Comparison of ENCODE assay signal across 20 mouse cellular contexts in genomic region chr1:110067405-110067804, GRCm38 (mm10).
A peak's percentile ranks its signal among the peaks of the same experiment; 100 is the strongest.
DNase-seq lines count a peak whose midpoint lies in the region; ATAC-seq and TF ChIP-seq lines count a peak whose summit lies in the region.
"Had no signal": no experiment of that assay in that cellular context is flagged by ENCODE, and none has a peak within 500 bp of the region (broad histone marks: within the 10 kb centered on the region; RNA-seq: fewer than 3 reads in every experiment).

No protein-coding gene starts in this region.

- no peaks in the 10 kb centered on the region for H3K9me3 ChIP-seq in forebrain, embryonic 15.5 days
- H3K9me3 ChIP-seq in forebrain, embryonic 12.5 days, result no peaks in the 10 kb centered on the region
- H3K9me3 ChIP-seq in midbrain, postnatal 0 days (ENCODE audit: low read length), result no peaks in the 10 kb centered on the region
- H3K9me3 ChIP-seq: embryonic facial prominence, embryonic 13.5 days; heart, embryonic 10.5 days; limb, embryonic 15.5 days had no signal

- TF ChIP-seq CTCF in brain, embryonic 14.5 days (IDR thresholded peaks at IDR 0.05; ENCODE audit: borderline replicate concordance, extremely low read depth, insufficient read depth, insufficient read length), result no peak
- no peak for TF ChIP-seq CTCF in midbrain, postnatal 0 days (IDR thresholded peaks at IDR 0.05)

- DNase-seq in brain, embryonic 14.5 days (ENCODE audit: low read depth), result peak; percentile 72
- DNase-seq in layer of hippocampus, adult 8-10 months (ENCODE audit: low spot score in 2 of 2), result peak; percentile 28 to 39
- DNase-seq in left cerebral cortex, postnatal 25 days (ENCODE audit: low spot score in 2 of 2), result peak; percentile 16 to 83
- DNase-seq in adrenal gland, postnatal 4 days (ENCODE audit: low spot score in 2 of 2), result no peak
- DNase-seq in midbrain, postnatal 0 days (ENCODE audit: low spot score), result no peak
- DNase-seq in cerebellum, postnatal 10 days, result no peak
- DNase-seq: cerebellum, adult 18-20 months; gastrocnemius, postnatal 14 days; heart, postnatal 14 days; liver, postnatal 0 days; spleen, adult 18-20 months had no signal

- no peak overlapping the region for H3K4me2 ChIP-seq in forebrain, embryonic 15.5 days (replicated peaks)
- no peak overlapping the region for H3K4me2 ChIP-seq in forebrain, embryonic 12.5 days
- no peak overlapping the region for H3K4me2 ChIP-seq in midbrain, postnatal 0 days (ENCODE audit: low read depth, low read length, poor library complexity, severe bottlenecking)
- H3K4me2 ChIP-seq: embryonic facial prominence, embryonic 13.5 days; hindbrain, embryonic 14.5 days; limb, embryonic 15.5 days had no signal

- H3K4me3 ChIP-seq in forebrain, embryonic 15.5 days, result no peak overlapping the region
- no peak overlapping the region for H3K4me3 ChIP-seq in forebrain, embryonic 12.5 days (replicated peaks)
- H3K4me3 ChIP-seq in midbrain, postnatal 0 days (ENCODE audit: low read depth, low read length), result no peak overlapping the region
- H3K4me3 ChIP-seq: embryonic facial prominence, embryonic 13.5 days; heart, embryonic 10.5 days; limb, embryonic 15.5 days had no signal

- ATAC-seq in forebrain, embryonic 15.5 days (replicated peaks), result peak; percentile 74
- ATAC-seq in forebrain, embryonic 12.5 days (ENCODE audit: low FRiP score), result no peak
- ATAC-seq in midbrain, postnatal 0 days (ENCODE audit: low FRiP score), result no peak
- ATAC-seq: intestine, embryonic 16.5 days; liver, postnatal 0 days had no signal

- TF ChIP-seq POLR2A in brain, embryonic 14.5 days (IDR thresholded peaks at IDR 0.05; ENCODE audit: borderline replicate concordance, extremely low read depth, insufficient read depth, insufficient read length, poor library complexity, severe bottlenecking), result no peak

- no peaks in the 10 kb centered on the region for H3K27me3 ChIP-seq in forebrain, embryonic 15.5 days
- H3K27me3 ChIP-seq in forebrain, embryonic 12.5 days, result no peaks in the 10 kb centered on the region
- H3K27me3 ChIP-seq in midbrain, postnatal 0 days (ENCODE audit: insufficient read depth, low read length), result no peaks in the 10 kb centered on the region
- H3K27me3 ChIP-seq: CH12.LX; embryonic facial prominence, embryonic 13.5 days; limb, embryonic 15.5 days had no signal

- H3K27ac ChIP-seq in forebrain, embryonic 15.5 days (replicated peaks), result no peak overlapping the region
- H3K27ac ChIP-seq in forebrain, embryonic 12.5 days, result no peak overlapping the region
- no peak overlapping the region for H3K27ac ChIP-seq in midbrain, postnatal 0 days (ENCODE audit: low read depth, low read length)
- H3K27ac ChIP-seq: embryonic facial prominence, embryonic 13.5 days; heart, embryonic 10.5 days; hindbrain, embryonic 14.5 days; kidney, postnatal 0 days; limb, embryonic 15.5 days had no signal

- intact Hi-C loops in left cerebral cortex, postnatal 25 days (cut with DNase I), result no loop called here

- no peaks in the 10 kb centered on the region for H3K36me3 ChIP-seq in forebrain, embryonic 15.5 days
- no peaks in the 10 kb centered on the region for H3K36me3 ChIP-seq in forebrain, embryonic 12.5 days (replicated peaks)
- H3K36me3 ChIP-seq in midbrain, postnatal 0 days (ENCODE audit: insufficient read depth, low read length), result no peaks in the 10 kb centered on the region
- H3K36me3 ChIP-seq: embryonic facial prominence, embryonic 13.5 days; heart, embryonic 10.5 days; limb, embryonic 15.5 days had no signal

- H3K4me1 ChIP-seq in forebrain, embryonic 15.5 days, result no peaks in the 10 kb centered on the region
- H3K4me1 ChIP-seq in forebrain, embryonic 12.5 days, result no peaks in the 10 kb centered on the region
- H3K4me1 ChIP-seq in midbrain, postnatal 0 days (ENCODE audit: insufficient read depth, low read length), result no peaks in the 10 kb centered on the region
- H3K4me1 ChIP-seq: embryonic facial prominence, embryonic 13.5 days; heart, embryonic 10.5 days; limb, embryonic 15.5 days had no signal

- no peak overlapping the region for H3K9ac ChIP-seq in forebrain, embryonic 15.5 days (replicated peaks)
- H3K9ac ChIP-seq in forebrain, embryonic 12.5 days, result no peak overlapping the region
- H3K9ac ChIP-seq in midbrain, postnatal 0 days (replicated peaks; ENCODE audit: low read length, poor library complexity, severe bottlenecking), result no peak overlapping the region
- H3K9ac ChIP-seq: embryonic facial prominence, embryonic 13.5 days; hindbrain, embryonic 14.5 days; limb, embryonic 15.5 days; liver, postnatal 0 days had no signal

- WGBS in forebrain, embryonic 15.5 days, result 58% methylated on average over 1 of the region's 1 CpGs
- WGBS in forebrain, embryonic 12.5 days, result 88% methylated on average over 1 of the region's 1 CpGs
- 94% methylated on average over 1 of the region's 1 CpGs for WGBS in midbrain, postnatal 0 days

Comparison
In these comparisons a context has a peak if more than half of its experiments do, and no peak if none do; other contexts are left out.
1. DNase-seq: peak in brain, embryonic 14.5 days (single experiment), layer of hippocampus, adult 8-10 months (2 of 2) and left cerebral cortex, postnatal 25 days (2 of 2); none in adrenal gland, postnatal 4 days (0 of 2), midbrain, postnatal 0 days (single experiment) and cerebellum, postnatal 10 days (0 of 2).